Mouse (Mus musculus) CH12.LX (cell line): Measurements from ENCODE around the gene Zbtb8os.

Experiments
- CHD1 ChIP-seq: IDR thresholded peaks from 2 replicates; pipeline ENCODE4 v1.6.1; 2012; ENCODE audit warnings: low read depth, low read length, improper control_type of control experiment, inconsistent platforms
- CHD2 ChIP-seq: IDR thresholded peaks from 2 replicates; pipeline ENCODE4 v1.6.1; 2011; ENCODE audit warnings: low read length, improper control_type of control experiment
- CTCF ChIP-seq, 2 experiments: IDR thresholded peaks in 1 of 2; conservative IDR thresholded peaks in 1 of 2; 2 replicates each; pipeline ENCODE4 v1.5.1; 2011 to 2012; ENCODE audit warnings: low read depth in 2 of 2, low read length in 2 of 2, improper control_type of control experiment in 1 of 2, inconsistent platforms in 1 of 2, mild to moderate bottlenecking in 1 of 2, moderate library complexity in 1 of 2
- E2F4 ChIP-seq: IDR thresholded peaks from 2 replicates; pipeline ENCODE4 v1.6.1; 2011; ENCODE audit warnings: low read depth, low read length, improper control_type of control experiment; ENCODE audit not compliant: insufficient replicate concordance
- HCFC1 ChIP-seq: IDR thresholded peaks from 2 replicates; pipeline ENCODE4 v1.6.1; 2012; ENCODE audit warnings: low read depth, mild to moderate bottlenecking, inconsistent platforms, low read length, improper control_type of control experiment
- IRF4 ChIP-seq: IDR thresholded peaks from 2 replicates; pipeline ENCODE4 v1.6.1; 2014; ENCODE audit warnings: low read depth, mild to moderate bottlenecking, inconsistent platforms, low read length, improper control_type of control experiment
- JUND ChIP-seq: conservative IDR thresholded peaks from 2 replicates; pipeline ENCODE4 v1.6.1; 2011; ENCODE audit warnings: low read depth, low read length, improper control_type of control experiment
- MAX ChIP-seq: IDR thresholded peaks from 2 replicates; pipeline ENCODE4 v1.6.1; 2011; ENCODE audit warnings: low read length, improper control_type of control experiment
- POLR2A ChIP-seq: IDR thresholded peaks from 2 replicates; pipeline ENCODE4 v1.6.1; 2011; ENCODE audit warnings: low read depth, mild to moderate bottlenecking, improper control_type of control experiment, low read length
- POLR2AphosphoS2 ChIP-seq: IDR thresholded peaks from 2 replicates; pipeline ENCODE4 v1.6.1; 2011; ENCODE audit warnings: low read depth, low read length, improper control_type of control experiment
- USF1 ChIP-seq: IDR thresholded peaks from 2 replicates; pipeline ENCODE4 v1.6.1; 2014; ENCODE audit warnings: low read depth, mild to moderate bottlenecking, inconsistent platforms, low read length, improper control_type of control experiment
- USF2 ChIP-seq: conservative IDR thresholded peaks from 2 replicates; pipeline ENCODE4 v1.6.1; 2011; ENCODE audit warnings: low read depth, low read length, improper control_type of control experiment

DNA sequence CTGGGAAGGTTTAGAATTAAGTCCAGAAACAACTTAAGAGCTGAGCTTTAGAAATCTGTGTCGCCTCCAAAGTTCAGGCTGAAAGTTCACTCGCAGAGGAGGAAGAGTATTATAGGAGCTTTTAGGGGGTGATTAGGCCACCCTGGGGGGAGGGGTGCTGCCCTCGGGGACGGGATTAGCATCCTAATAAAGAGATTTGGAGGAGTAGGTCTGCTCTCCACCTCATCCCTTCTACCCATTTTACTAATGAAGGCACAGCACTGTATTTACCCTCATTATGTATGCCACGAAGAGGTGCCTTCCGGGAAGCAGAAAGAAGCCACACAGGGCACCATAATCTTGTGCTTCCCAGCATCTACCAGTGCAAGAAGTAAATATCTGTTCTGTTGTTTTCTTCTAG is 39.5 kb downstream of the Zbtb8os start:
- TF ChIP-seq USF2 (no peak), CHD2 (no peak), CHD1 (no peak), CTCF (conservative IDR thresholded peaks at IDR 0.05 in 1 of 2, IDR thresholded peaks at IDR 0.05 in 1 of 2; ENCODE audit: low read depth in 2 of 2, low read length in 2 of 2) (no peak), HCFC1 (no peak), MAX (no peak), E2F4 (no peak), POLR2AphosphoS2 (no peak), POLR2A (no peak), USF1 (no peak), IRF4 (no peak), JUND (no peak)
